Mouse (Mus musculus): ENCODE results near the gene Suv39h2.
A peak's percentile ranks its signal among the peaks of the same experiment; 100 is the strongest.

Suv39h2 gene

DNA sequence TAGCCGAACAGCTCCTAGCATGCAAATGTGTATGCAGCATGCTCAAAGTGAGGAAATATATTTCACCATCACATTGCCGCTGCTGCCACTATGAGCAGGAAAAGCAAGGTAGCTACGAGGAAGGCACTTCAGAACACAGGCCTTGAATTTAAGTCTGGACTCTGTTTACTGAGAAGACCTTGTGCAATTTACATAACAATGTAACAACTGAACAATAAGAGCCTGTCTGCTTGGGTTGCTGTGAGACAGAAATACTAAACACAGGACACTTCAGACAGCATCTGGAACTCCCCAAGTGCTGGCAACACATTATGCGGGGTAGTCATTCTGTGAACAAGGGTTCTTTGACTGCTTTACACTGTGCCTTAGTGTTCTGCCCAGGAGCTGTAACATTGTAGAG is 54.7 kb downstream of the Suv39h2 start:
- no peak for DNase-seq

DNA sequence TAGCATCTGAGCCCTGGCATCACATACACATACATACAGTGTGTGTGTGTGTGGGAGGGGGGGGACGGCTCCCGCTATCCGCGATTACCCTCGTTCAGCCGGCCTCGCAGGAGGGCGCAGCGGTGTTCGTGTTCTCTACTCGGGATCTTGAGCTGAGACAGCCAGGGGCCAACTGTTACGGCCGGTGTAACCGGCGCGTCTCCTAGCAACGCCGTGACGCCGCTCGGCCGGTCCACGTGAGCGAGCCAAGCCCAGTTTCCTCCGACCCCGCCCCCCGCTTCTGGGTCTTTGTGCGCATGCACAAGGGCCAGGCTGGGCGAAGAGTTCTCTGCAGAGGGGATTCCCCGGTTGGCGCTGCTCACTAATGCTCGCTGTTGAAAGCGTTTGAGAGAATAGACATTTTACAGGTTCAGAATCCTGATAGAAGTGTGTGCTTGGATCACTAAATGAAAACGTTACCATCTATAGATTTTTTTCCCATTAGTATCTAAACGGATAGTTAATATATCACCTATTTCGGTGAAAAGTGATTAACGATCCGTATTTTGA is 55.9 kb downstream of the Suv39h2 start:
- peak; percentile 96 to 97 for DNase-seq

DNA sequence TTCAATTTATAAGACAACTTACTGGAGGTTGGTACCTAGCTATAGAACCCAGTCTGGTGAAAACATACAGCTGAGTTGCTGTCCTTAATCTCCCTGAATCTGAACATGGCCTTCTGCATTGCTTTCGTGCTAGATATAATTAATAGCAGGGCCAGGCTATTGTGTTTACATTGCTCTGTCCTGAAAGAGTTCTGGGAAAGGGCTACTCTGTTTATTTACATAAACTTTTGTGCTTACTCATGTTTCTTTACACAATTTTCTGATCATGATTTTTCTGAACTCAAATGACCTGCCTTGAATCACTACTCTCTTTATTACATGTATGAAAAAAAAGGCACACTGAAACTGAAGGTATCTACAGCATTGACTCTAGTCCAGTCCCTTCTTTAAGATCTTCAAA is 59.2 kb downstream of the Suv39h2 start:
- no peak for DNase-seq

DNA sequence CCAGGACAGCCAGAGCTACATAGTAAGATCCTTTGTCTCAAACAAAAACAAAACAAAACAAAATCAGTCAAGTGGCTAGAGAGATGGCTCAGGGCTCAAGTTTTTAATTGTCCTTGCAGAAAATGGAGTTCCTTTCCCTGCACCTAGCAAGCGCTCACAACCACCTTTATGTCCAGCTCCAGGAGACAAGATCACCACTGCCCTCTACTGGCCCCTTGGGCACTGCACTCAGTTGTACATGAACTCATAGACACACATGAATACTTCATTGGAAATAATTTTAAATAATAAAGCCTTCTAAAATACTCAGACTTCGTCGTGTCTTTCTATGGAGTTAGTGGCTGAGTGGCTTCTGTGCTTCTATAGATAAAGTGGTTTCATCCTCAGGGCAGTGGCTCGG is 60.6 kb downstream of the Suv39h2 start:
- peak; percentile 75 to 85 for DNase-seq

DNA sequence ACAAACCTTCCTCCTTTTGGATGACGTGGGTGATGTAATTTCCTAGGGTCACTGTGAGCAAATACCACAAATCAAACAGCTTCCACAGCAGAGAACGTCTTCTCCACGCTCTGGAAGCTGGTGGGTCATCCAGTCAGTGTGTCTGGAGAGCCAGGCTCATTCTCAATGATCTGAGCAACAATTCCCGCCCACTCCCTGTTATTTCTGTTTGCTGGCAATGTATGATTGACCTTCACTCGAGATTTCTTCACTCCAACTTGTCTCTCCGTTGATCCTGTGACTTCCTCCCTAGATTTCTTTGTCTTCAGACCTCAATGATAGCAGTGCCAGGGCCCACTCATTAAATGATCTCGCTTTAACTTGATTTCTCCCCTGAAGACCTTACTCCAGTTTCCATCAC is 67.1 kb downstream of the Suv39h2 start:
- DNase-seq = no peak

DNA sequence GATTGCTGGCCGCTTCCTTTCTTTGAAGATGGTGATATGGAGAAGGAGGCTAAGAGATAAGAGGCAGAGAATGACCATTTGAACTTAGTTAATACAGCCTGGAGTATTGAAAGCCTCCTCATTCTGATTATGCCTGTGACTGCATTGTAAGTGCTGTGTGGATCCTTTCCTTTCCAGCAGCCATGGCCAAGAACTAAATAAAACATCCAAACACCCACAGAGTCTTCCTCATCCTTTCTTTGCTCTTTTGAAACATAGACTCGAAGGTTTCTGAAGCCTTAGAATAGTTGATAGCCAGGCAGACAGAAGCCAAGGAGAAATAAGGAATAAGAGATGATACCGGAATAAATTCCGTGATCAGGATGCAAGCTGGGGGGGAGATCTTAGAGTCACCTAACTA is 68.8 kb downstream of the Suv39h2 start:
- no peak for DNase-seq
